Mouse (Mus musculus): ENCODE results near the gene Cactin.

Gene Cactin

GRCm38 (mm10) chr10:81363436-81364346 is 42.8 kb downstream of the Cactin start:
- DNase-seq (ENCODE audit: low read depth, low spot score): no peak

- no peak for DNase-seq (ENCODE audit: low read depth, low spot score)
Observed at GRCm38 (mm10) chr10:81364666-81365065, 43.8 kb downstream of the Cactin start.

GRCm38 (mm10) chr10:81365073-81365472 is 44.2 kb downstream of the Cactin start:
- DNase-seq (ENCODE audit: low read depth, low spot score): no peak

- DNase-seq (ENCODE audit: low read depth, low spot score): peak; percentile 81
Observed at GRCm38 (mm10) chr10:81365672-81366476, 45.0 kb downstream of the Cactin start, which contains the start of gene 4930404N11Rik. Gene 4930404N11Rik (minus strand): TSS chr10:81365816.

GRCm38 (mm10) chr10:81366477-81367206 is 45.7 kb downstream of the Cactin start:
- DNase-seq (ENCODE audit: low read depth, low spot score): no peak

- no peak for DNase-seq (ENCODE audit: low read depth, low spot score)
Observed at GRCm38 (mm10) chr10:81367207-81367495, 46.2 kb downstream of the Cactin start.

- DNase-seq (ENCODE audit: low read depth, low spot score): no peak
Observed at GRCm38 (mm10) chr10:81375322-81375721, 54.4 kb downstream of the Cactin start.

Data from ES-CJ7 (cell line).